Mouse (Mus musculus): ENCODE data around the gene Cdc42bpa.

Cdc42bpa gene

GRCm38 (mm10) chr1:180031705-180032548 is 71.7 kb downstream of the Cdc42bpa start:
- DNase-seq (ENCODE audit: low spot score in 2 of 2) = no peak

GRCm38 (mm10) chr1:180037461-180037860 is 77.2 kb downstream of the Cdc42bpa start:
- peak in 1 of 2 experiments; percentile 24 for DNase-seq (ENCODE audit: low spot score in 2 of 2)

GRCm38 (mm10) chr1:180044160-180044559 is 83.9 kb downstream of the Cdc42bpa start:
- DNase-seq (ENCODE audit: low spot score in 2 of 2) = no peak

- no peak for DNase-seq (ENCODE audit: low spot score in 2 of 2)
Observed at GRCm38 (mm10) chr1:180045172-180045571, 84.9 kb downstream of the Cdc42bpa start.

- DNase-seq (ENCODE audit: low spot score in 2 of 2) = no peak
Observed at GRCm38 (mm10) chr1:180089176-180089575, 128.9 kb downstream of the Cdc42bpa start.

GRCm38 (mm10) chr1:180098426-180098825 is 138.2 kb downstream of the Cdc42bpa start:
- no peak for DNase-seq (ENCODE audit: low spot score in 2 of 2)

DNA sequence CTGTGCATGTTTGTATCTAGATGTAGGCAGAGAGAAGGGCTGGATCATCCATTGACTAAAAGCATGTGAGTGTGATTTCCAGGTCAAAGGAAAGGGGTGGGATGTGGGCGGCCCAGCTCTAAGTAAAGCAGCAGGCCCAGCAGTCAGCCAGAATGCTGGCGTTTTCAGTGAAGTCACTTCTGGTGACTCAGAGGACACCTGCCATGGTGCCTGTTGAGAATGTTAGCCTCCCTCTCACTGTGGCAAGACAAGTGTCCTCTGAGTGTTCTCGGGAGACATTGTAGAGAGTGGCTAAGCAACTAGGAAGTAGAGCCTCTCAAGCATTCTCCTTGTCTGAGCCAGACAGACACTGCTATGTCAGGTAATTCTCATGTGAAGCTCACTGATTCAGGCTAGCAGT is 144.3 kb downstream of the Cdc42bpa start:
- DNase-seq (ENCODE audit: low spot score in 2 of 2) = no peak

DNA sequence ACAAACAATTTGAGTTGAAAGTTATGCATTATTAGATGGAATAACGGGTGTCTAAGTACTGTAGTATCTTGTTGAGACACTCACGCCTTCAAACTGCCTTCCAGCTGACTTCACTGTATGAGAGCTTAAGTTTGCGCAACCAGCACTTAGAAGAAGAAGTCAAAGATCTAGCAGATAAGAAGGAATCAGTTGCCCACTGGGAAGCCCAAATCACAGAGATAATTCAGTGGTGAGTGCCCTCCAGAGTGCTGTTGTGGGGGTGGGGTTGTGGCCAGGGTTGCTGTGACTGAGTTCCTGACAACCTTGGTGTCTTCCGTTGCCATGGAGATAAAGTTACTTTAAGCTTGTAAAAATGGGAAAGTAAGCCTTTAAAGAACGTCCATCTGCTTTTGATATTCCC is 148.8 kb downstream of the Cdc42bpa start:
- no peak for DNase-seq (ENCODE audit: low spot score in 2 of 2)

DNA sequence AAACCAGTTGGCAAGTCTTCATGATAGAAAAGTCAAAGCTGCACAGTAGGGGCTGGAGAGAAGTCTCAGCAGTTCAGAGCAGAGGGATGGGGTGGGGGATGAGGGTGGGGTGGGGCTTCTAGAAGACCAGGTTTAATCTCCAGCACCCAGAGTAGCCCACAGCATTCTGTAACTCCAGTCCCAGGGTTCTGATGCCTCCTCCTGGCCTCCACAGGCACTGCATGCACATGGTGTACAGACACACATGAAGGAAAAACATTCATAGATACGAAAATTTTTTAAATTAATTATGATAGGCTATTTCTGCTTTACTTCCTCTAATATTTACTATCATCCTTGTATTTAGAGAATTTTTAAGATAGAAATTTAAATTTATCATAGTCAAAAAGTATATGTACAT is 156.3 kb downstream of the Cdc42bpa start:
- no peak for DNase-seq (ENCODE audit: low spot score in 2 of 2)

GRCm38 (mm10) chr1:180118233-180118632 is 158.0 kb downstream of the Cdc42bpa start:
- no peak for DNase-seq (ENCODE audit: low spot score in 2 of 2)

- no peak for DNase-seq (ENCODE audit: low spot score in 2 of 2)
Observed at GRCm38 (mm10) chr1:180128077-180128792, 168.0 kb downstream of the Cdc42bpa start.

GRCm38 (mm10) chr1:180131402-180131801 is 171.1 kb downstream of the Cdc42bpa start:
- DNase-seq (ENCODE audit: low spot score in 2 of 2) = no peak

DNA sequence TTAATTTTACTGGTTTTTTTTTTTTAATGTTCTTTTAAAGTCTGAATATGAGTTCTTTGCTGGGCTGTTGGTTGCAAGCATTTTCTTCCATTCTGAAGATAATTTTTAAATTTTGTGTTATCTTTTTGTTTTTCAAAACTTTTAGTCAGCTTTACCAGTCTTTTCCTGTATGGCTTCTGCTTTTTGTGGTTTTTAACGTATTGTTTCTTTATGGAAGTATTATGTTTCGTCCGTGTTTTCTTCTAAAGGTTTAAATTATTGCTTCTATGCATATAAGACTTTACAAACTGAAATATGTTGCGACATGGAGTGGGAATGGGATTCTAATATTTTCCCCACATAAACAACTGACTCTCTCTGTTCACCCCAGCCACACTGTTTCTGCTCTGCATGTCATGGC is 171.9 kb downstream of the Cdc42bpa start:
- DNase-seq (ENCODE audit: low spot score in 2 of 2) = no peak

GRCm38 (mm10) chr1:180139158-180139557 is 178.9 kb downstream of the Cdc42bpa start:
- no peak for DNase-seq (ENCODE audit: low spot score in 2 of 2)

DNA sequence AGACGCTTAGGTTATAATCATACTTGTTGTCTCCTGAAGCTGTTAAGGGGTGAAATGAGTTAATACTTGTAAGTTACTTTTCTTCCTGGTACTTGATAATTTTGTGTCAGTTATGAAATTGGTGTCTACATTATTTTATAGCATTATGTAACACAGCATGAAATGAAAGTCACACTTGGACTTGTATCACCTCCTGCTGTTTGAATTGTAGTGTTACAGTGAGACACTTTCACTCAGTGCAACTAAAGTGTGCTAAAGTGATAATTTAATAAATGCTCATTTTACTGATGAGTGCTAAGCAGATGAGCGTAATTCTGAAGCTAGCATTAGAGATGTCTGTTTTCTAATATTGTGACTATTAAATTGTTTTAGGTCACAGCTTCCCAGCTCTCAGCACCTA is 180.7 kb downstream of the Cdc42bpa start:
- no peak for DNase-seq (ENCODE audit: low spot score in 2 of 2)

- no peak for DNase-seq (ENCODE audit: low spot score in 2 of 2)
Observed at GRCm38 (mm10) chr1:180148036-180148435, 187.8 kb downstream of the Cdc42bpa start.

GRCm38 (mm10) chr1:180148563-180148962 is 188.3 kb downstream of the Cdc42bpa start:
- no peak for DNase-seq (ENCODE audit: low spot score in 2 of 2)

DNA sequence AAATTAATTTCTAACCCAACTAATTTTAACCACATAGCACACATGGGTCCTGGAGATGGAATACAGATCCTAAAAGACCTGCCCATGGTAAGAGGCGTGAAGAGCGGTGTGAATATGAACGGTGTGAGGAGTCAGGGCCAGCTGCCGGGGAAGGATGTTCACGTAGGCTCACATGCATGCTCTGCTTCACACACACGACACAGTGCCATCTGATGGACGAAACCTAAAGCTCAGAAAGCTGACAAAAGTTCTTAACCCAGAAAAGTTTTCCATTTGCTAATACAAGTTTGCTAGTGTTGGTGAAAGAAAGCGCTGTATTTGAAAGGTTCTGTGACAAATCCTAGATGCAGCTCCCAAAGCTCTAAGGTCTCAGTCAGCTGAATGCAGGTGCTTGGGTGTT is 190.9 kb downstream of the Cdc42bpa start:
- no peak for DNase-seq (ENCODE audit: low spot score in 2 of 2)

DNA sequence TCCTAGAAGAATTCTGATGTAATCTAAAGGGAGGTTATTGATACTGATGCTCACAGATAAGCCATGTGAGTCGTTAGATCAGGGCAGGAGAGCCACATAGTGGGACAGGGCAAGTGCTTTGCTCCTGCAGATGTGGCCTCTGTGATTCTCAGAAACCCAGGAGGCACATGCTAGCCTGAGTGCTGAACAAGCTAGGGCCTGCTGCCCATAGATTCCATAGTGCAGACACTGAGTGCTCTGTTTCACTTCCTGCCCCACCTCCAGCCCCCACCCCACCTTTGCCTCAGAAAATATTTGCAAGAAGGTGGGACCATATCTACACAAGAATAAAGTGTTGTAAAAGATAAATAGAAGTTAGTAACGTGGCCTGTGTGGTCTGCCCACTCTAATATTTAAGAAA is 198.4 kb downstream of the Cdc42bpa start:
- DNase-seq (ENCODE audit: low spot score in 2 of 2) = no peak

DNA sequence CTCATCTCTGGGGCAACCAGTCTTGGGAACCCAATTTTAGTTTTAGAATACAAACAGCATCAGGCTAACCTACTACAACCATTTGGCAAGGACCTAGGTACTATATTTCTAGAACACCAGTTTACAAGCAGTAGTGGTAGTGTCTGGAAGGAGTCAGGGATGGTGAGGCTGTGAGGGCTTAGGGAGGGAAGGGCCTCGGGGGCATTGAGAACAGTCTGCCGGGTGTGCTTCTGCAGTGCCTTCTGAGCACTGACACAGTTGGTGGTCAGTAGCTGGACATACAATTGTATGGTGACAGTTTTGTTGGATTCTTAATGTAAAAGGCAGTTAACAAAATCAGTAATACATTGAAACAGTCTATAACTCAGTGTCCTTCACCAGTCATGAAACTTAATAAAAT is 200.3 kb downstream of the Cdc42bpa start:
- DNase-seq (ENCODE audit: low spot score in 2 of 2) = no peak

DNA sequence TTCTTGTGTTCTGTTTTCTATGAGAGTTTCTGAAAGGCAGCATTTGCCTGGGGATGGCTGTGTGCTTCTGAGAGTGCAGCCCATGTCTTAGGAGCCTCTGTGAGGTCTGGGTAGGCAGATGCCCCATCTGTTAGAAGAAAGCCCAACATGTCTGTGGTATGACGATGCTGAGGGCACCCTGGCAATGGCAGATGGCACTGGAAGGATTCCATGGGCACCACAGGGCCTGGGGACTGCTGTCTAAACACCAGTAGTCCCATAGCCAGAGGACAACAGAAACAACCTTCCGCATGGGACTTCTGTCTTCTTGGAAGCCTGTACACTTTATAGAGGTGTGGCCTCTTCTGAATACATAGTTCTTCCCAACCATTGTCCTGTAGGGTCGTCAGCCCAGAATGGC is 200.9 kb downstream of the Cdc42bpa start:
- no peak for DNase-seq (ENCODE audit: low spot score in 2 of 2)

DNA sequence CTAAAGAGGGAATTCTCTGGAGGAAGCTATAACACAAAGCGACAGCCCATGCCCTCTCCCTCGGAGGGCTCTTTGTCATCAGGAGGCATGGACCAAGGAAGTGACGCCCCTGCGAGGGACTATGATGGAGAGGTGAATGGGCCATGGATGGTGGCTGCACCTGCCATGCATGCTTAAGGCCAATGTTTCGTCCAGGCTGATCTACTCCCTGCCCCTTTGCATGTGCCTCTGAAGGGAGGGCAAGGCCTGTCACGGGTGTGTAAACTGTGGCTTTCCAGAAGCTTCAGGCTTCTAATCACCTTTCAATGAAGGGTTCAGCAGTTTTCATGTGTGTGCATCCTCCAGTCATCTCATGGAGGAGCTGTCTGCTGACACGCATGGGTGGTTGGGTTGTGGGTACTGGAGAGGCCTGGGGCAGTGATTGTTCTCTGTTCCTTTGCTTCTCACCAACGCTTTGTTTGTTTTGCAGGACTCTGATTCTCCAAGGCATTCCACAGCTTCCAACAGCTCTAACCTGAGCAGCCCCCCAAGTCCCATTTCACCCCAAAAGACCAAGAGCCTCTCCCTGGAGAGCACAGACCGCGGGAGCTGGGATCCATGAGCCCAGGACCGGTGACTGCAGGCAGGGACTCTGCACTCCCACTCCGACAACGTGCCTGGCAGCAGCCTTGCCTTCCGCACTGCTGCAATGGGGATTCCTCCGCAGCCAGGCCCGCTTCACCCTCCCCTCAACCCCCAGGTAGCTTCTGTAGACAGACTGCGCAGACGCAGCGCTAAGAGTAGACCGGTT is 201.5 kb downstream of the Cdc42bpa start:
- DNase-seq (ENCODE audit: low spot score in 2 of 2) = no peak

All from frontal cortex, postnatal 25 days (tissue).